Mouse (Mus musculus) olfactory bulb, adult 2 months (tissue): ENCODE measurements at regions not wholly inside any gene's neighbourhood (a gene's known extent, or its start where the extent isn't known, plus 50 kb on each side); places are given as distances from the start of the nearest gene placed in this dataset.

Source experiments
- CTCF ChIP-seq: fragments of 200-500 bp; IDR thresholded peaks from 2 replicates; pipeline ENCODE4 v1.5.1; 2012; ENCODE audit warnings: low read depth, mild to moderate bottlenecking, low read length, moderate library complexity; ENCODE audit not compliant: insufficient read depth
- POLR2A ChIP-seq: fragments of 200-500 bp; IDR thresholded peaks from 2 replicates; pipeline ENCODE4 v1.6.1; 2012; ENCODE audit warnings: mild to moderate bottlenecking, low read depth, low read length, moderate library complexity; ENCODE audit not compliant: insufficient read depth

GRCm38 (mm10) chr3:9055780-9056179, 554.1 kb downstream of the Zfp704 start:
- TF ChIP-seq CTCF: no peak
- TF ChIP-seq POLR2A: no peak
